Mouse (Mus musculus) embryonic stem cell, embryonic (primary cell): Measurements from ENCODE around the gene Ncstn.

Experiments used
- CTCF ChIA-PET, 4 experiments: fragments of 300-600 bp in 2 of 4; fragments of 350-600 bp in 2 of 4; sonication (Branson Sonifier 250); formaldehyde crosslinking; loops; one replicate each; lab custom pipeline; 2022; ENCODE audit warnings: inconsistent platforms in 2 of 4; lab: Charles Lee
- POLR2A ChIA-PET, 4 experiments: fragments of 300-600 bp in 2 of 4; fragments of 350-600 bp in 2 of 4; sonication (Branson Sonifier 250); formaldehyde crosslinking; loops; one replicate each; lab custom pipeline; 2022; ENCODE audit warnings: antibody characterized with exemption in 4 of 4, inconsistent platforms in 1 of 4; lab: Charles Lee

Ncstn gene

DNA sequence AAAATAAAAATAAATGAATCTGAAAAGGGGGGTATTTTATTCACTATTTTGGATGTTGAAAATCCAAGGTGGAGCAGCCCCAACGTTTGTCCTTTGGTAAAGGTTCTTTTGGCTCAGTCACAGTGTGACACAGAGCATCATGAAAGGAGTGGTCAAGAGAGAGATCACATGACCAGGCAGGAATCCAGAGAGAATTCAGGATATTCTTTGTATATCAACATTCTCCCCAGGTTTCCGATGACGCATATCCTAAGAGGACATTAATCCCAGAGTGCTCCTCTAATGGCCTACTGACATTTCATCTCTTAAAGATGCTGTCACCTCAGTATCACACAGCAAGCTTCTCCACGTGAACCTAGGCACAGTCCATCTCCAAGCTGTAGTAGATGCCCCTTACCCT, 21.0 kb upstream of the Ncstn start:
- CTCF ChIA-PET, result interaction anchor here in 1 of 4 experiments (0.6 to 2.0 kb wide), 2 partner anchors 16 to 253 kb away, joined by 4 to 6 read pairs; no protein-coding TSS in a partner anchor
- POLR2A ChIA-PET, result interaction anchor here in 2 of 4 experiments (1.2 to 1.5 kb wide), 2 partner anchors 11 to 23 kb away, joined by 3 read pairs; no protein-coding TSS in a partner anchor

DNA sequence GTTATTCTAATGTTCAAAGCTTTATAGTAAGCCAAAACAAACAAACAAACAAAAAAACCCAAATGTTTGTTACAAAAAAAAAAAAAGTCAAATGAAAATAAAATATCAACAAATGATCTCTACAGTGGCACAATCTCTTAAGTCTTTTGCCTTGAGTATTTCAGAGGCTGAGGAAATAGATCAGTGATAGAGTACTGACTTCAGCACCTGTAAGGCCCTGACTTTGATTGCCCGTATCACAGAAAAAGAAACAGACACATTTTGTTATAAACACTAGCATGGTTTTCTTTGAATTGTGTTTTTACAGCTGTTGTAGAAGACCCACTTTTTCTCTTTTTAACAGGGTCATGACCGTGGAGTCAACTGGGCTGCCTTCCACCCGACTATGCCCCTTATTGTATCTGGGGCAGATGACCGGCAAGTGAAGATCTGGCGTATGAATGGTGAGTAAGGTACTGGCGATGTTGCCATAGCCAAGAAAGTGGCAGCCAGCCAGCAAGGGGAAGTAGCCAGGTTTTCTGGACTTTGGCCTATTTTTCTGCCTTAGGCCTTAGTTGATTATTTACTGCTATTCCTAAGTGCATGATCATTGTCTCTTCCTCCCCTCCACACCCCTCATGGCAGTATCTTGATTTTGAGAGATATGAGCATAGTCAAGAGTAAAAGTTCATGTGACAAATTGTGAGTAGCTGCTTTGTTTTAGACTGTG, 16.9 kb upstream of the Ncstn start:
- ChIA-PET CTCF (interaction anchor here in 2 of 4 experiments (0.7 to 1.2 kb wide), 3 partner anchors 20 to 96 kb away, joined by 3 read pairs; no protein-coding TSS in a partner anchor), POLR2A (interaction anchor here in 1 of 4 experiments (1.2 to 1.4 kb wide), 2 partner anchors 9 to 15 kb away, joined by 3 to 4 read pairs; no protein-coding TSS in a partner anchor)

DNA sequence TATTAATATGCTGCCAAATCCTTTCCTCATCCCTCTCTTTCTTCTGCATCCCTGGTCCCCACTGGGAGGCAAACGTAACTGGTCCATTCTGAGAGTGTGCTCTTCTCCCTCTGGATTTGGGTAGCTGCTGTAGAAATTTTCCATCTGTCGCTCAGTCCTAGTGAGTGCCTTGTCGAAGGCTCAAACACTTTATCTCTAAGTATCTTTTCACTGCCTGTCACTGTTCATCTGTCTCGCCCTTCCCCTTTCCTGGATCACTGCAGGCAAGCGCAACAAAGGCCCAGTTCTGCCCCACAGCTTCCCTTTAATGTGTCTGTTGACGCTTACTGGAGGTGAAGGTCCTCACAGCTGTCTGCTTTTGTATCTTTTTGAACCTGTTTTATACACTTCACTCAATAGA, 12.6 kb upstream of the Ncstn start:
- CTCF ChIA-PET, result no interaction called here
- POLR2A ChIA-PET, result interaction anchor here in 2 of 4 experiments (1.1 to 2.4 kb wide), 2 partner anchors 13 to 14 kb away, joined by 3 to 5 read pairs; partner anchors contain the start of genes Copa (in 1 of the 2) and Ncstn (in 1 of the 2)

DNA sequence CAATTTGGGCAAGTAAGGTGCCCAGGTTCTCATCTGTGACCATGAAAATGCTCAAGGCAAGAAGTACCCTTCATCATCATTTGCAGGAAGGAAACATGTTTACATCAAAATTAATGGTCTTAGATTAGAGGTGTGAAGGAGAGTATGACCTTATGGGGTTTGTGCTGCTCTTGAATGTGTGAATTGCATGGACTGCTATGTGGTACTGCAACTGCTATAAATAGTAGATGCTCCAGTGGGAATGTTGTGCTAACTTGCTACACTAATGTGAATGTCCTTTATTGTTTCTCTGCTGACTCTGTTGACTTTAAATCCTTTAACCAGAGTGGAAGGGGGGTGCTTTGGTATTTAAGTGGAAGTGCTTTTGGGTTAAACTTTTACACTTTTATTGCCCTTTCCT, 11.7 kb upstream of the Ncstn start:
- ChIA-PET CTCF (no interaction called here), POLR2A (interaction anchor here in 1 of 4 experiments (2.9 kb wide), 1 partner anchor 10 kb away, joined by 8 read pairs; no protein-coding TSS in a partner anchor)

DNA sequence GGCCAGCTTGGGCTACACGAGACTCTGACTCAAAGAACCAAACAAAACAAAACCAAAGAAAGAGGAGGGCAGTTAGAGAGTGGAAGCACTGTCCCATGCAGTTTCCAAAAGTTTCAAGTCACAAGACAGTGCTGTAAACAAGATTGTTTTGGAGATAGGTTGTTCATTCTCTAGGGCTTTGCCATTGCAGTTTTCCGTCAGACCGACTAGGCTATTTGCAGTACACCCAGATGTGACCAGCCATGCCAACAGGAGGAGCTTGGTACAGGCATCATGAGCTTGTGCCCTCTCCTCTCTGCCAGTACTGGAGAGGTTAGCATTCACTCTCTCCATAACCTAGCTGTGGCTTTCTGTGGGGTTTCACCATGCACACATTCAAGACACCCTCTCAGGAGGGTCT, 10.9 kb upstream of the Ncstn start:
- ChIA-PET POLR2A (interaction anchor here in 2 of 4 experiments (1.5 to 2.9 kb wide), 3 partner anchors 9 to 11 kb away, joined by 3 to 8 read pairs (median 8); partner anchors contain the start of genes Copa (in 1 of the 2) and Ncstn (in 1 of the 2)), CTCF (no interaction called here)

GRCm38 (mm10) chr1:172082899-172083445, 377 bp upstream of the Ncstn start:
- CTCF ChIA-PET, result interaction anchor here (0.6 to 1.5 kb wide), 11 partner anchors 11 to 550 kb away, joined by 3 to 5 read pairs (median 3); partner anchors contain the start of gene Dusp23 (in 1 of the 4)
- POLR2A ChIA-PET, result interaction anchor here (0.5 to 4.1 kb wide), 72 partner anchors 8 to 294 kb away, joined by 3 to 25 read pairs (median 4); partner anchors contain the start of genes Dcaf8 (in 3 of the 4), Igsf8 (in 1 of the 4), Kcnj10 (in 1 of the 4) and Nhlh1 (in 1 of the 4)

- ChIA-PET CTCF (no interaction called here), POLR2A (interaction anchor here in 2 of 4 experiments (0.9 to 1.9 kb wide), 2 partner anchors 13 kb away, joined by 3 to 5 read pairs; no protein-coding TSS in a partner anchor)
Observed at GRCm38 (mm10) chr1:172077981-172078380, 4.6 kb downstream of the Ncstn start.

DNA sequence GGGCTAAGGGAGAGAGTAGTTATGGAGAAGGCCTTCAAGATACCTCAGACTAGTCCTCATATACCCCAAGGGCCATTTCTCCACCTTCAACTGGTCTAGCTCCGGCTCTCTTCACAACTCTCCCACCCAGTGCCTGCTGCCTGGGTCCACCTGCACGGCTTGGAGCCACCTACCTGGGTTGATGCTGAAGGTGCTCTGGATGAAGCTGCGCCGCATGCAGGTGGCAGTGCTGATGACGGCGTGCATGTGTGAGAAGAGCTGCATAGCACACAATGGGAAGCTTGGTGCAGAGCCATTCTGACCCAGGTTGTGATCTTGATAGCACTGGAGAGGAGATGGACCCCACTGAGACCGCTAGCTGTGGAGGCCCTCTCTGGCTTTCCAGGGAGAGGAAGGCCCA, 10.0 kb downstream of the Ncstn start:
- POLR2A ChIA-PET, result interaction anchor here (0.6 to 3.2 kb wide), 9 partner anchors 10 to 168 kb away, joined by 3 to 13 read pairs (median 4); partner anchors contain the start of genes Copa (in 2 of the 4), Ncstn (in 2 of the 4) and Nhlh1 (in 1 of the 4)

DNA sequence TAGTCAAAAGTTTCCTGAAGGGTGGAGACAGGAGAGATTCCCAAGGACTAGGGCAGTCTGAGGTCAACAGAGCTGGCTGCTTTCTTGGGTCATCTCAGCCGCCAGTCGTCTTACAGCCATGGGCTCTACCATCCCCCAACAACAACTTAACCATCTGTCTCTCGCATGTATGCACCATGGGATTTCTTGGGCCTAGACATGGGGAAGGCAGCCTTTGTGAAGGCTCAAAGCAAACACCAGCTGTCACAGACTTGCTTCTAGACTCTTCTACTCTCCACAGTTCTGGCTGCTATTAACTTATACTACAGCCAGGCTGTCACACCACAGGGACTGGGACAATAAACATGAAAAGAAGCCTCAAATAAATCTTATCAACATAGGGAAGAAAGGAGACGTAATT, 11.0 kb downstream of the Ncstn start:
- CTCF ChIA-PET, result interaction anchor here in 3 of 4 experiments (0.7 to 1.8 kb wide), 4 partner anchors 11 to 48 kb away, joined by 3 to 5 read pairs (median 4); partner anchors contain the start of genes Copa (in 1 of the 3) and Ncstn (in 1 of the 3)
- POLR2A ChIA-PET, result interaction anchor here in 3 of 4 experiments (0.5 to 3.2 kb wide), 8 partner anchors 10 to 76 kb away, joined by 3 to 13 read pairs (median 6); partner anchors contain the start of genes Ncstn (in 3 of the 3), Copa (in 2 of the 3), Dcaf8 (in 1 of the 3) and Nhlh1 (in 1 of the 3)

More for the DNA sequence above, 10.0 kb downstream of the Ncstn start:
- CTCF ChIA-PET, result interaction anchor here in 2 of 4 experiments (1.3 to 1.8 kb wide), 2 partner anchors 10 to 47 kb away, joined by 3 to 5 read pairs; partner anchors contain the start of genes Copa (in 1 of the 2) and Ncstn (in 1 of the 2)

DNA sequence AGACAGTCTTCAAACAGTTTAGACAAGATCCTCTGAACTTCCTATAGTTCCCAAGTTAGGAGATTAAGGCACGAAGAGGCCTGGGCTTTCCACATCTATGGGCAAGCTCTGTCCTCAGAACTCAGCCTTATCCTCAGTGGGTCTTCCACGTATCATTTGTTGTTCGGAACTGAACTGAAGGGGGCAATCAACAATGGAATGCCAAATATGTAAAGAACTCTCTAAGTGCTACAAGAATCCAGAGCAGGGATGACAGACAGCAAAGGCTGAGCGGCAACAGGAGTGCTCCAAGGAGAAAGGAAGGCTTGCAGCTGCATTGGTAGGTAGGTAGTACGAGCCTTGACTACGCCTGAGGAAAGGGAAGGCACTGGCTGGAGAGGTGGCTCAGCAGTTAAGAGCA, 12.4 kb downstream of the Ncstn start:
- CTCF ChIA-PET, result interaction anchor here in 3 of 4 experiments (0.6 to 1.6 kb wide), 4 partner anchors 50 to 255 kb away, joined by 3 read pairs; no protein-coding TSS in a partner anchor
- POLR2A ChIA-PET, result interaction anchor here in 1 of 4 experiments (0.5 to 1.0 kb wide), 2 partner anchors 9 to 17 kb away, joined by 4 to 5 read pairs; no protein-coding TSS in a partner anchor

- ChIA-PET POLR2A (interaction anchor here in 3 of 4 experiments (0.6 to 1.8 kb wide), 18 partner anchors 9 to 246 kb away, joined by 3 to 13 read pairs (median 4); partner anchors contain the start of genes Ncstn (in 3 of the 3) and Copa (in 2 of the 3)), CTCF (interaction anchor here (0.5 to 1.6 kb wide), 7 partner anchors 10 to 298 kb away, joined by 3 to 4 read pairs (median 3); no protein-coding TSS in a partner anchor)
Observed at GRCm38 (mm10) chr1:172064613-172065141, 17.9 kb downstream of the Ncstn start.

GRCm38 (mm10) chr1:172063291-172064023, 19.1 kb downstream of the Ncstn start:
- POLR2A ChIA-PET, result interaction anchor here in 3 of 4 experiments (0.7 to 3.5 kb wide), 4 partner anchors 11 to 21 kb away, joined by 3 to 19 read pairs (median 4); partner anchors contain the start of genes Copa (in 2 of the 3) and Ncstn (in 2 of the 3)
- CTCF ChIA-PET, result no interaction called here

DNA sequence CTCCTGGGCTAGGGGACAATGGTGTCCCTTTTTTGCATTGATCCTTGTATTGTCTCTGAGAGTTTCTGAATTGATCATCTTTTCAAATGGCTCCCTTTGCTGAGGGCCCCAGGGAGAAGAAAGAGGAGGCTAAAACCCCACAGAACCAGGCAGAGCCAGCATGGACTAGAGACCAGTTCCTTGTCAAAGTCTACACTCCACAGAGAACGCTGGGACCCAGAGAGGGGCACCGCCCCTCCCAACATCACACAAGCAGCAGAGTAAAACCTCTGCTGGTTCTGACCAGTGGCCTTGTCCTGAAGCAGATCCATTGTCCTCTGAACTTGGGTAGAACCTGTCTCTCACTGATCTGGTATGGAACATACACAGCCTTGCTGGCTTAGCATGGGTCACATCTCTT, 20.5 kb downstream of the Ncstn start:
- POLR2A ChIA-PET, result interaction anchor here in 3 of 4 experiments (0.6 to 3.5 kb wide), 17 partner anchors 8 to 157 kb away, joined by 3 to 19 read pairs (median 5); partner anchors contain the start of genes Copa (in 2 of the 3), Ncstn (in 2 of the 3) and Casq1 (in 1 of the 3)

DNA sequence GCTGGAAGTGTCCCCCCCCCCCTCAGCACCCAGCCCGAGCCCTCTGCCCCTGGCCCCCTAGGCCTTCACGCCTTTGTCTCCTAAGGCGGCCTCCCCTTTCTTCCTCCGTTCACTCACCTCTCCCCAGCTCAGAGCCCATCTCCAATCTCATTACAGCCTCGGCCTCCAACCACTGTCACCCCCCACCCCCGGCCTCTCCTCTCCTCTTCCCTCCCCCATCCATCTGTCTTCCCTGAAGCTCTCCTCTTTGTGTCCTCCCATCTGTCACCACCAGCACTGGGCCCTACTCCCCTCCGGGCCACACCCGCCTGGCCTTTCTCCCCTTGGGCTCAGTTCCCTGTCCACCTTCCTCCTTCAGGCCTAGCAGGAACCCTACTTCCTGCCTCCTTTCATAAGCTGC, 21.4 kb downstream of the Ncstn start:
- CTCF ChIA-PET, result interaction anchor here in 2 of 4 experiments (0.6 to 0.9 kb wide), 3 partner anchors 68 to 495 kb away, joined by 3 to 6 read pairs (median 4); no protein-coding TSS in a partner anchor

More for the DNA sequence above, 20.5 kb downstream of the Ncstn start:
- CTCF ChIA-PET, result interaction anchor here in 2 of 4 experiments (0.6 kb wide), 2 partner anchors 68 to 125 kb away, joined by 3 read pairs; no protein-coding TSS in a partner anchor

DNA sequence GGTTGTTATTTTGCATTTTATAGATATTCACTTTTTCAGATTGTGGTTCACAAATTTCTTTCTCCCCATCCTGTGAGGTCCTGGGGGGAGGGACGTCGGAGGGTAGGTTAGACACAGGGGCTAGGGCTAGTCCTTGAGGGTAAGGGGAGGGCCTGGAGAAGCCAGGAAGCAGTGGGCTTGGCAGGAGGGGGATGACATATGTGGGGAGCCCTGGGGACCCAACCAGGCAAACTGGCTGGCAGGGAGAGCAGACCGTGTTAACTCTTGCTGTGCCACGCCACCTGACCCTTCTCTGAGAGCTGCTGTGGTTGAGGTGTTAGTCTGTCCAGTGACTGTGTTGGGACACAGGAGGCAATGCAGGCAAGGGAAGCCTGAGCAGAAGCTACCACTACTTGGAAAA, 21.9 kb downstream of the Ncstn start:
- ChIA-PET CTCF (interaction anchor here in 2 of 4 experiments (0.6 to 0.9 kb wide), 2 partner anchors 69 to 180 kb away, joined by 3 to 4 read pairs; no protein-coding TSS in a partner anchor), POLR2A (interaction anchor here in 3 of 4 experiments (0.6 to 3.5 kb wide), 18 partner anchors 7 to 316 kb away, joined by 3 to 19 read pairs (median 4); partner anchors contain the start of genes Copa (in 2 of the 3), Ncstn (in 2 of the 3), Pea15a (in 1 of the 3) and Pex19 (in 1 of the 3))

More for the DNA sequence above, 21.4 kb downstream of the Ncstn start:
- POLR2A ChIA-PET, result interaction anchor here in 3 of 4 experiments (0.6 to 3.5 kb wide), 24 partner anchors 8 to 315 kb away, joined by 3 to 19 read pairs (median 4); partner anchors contain the start of genes Copa (in 2 of the 3), Ncstn (in 2 of the 3), Casq1 (in 1 of the 3) and Pea15a (in 1 of the 3)

GRCm38 (mm10) chr1:172058874-172059273, 23.7 kb downstream of the Ncstn start:
- POLR2A ChIA-PET, result interaction anchor here in 2 of 4 experiments (1.1 to 2.1 kb wide), 5 partner anchors 11 to 32 kb away, joined by 3 to 6 read pairs (median 4); partner anchors contain the start of genes Copa (in 1 of the 2) and Ncstn (in 1 of the 2)
- CTCF ChIA-PET, result no interaction called here
